Mouse (Mus musculus) forebrain, embryonic 15.5 days (tissue): ENCODE measurements at regions not wholly inside any gene's neighbourhood (a gene's known extent, or its start where the extent isn't known, plus 50 kb on each side); places are given as distances from the start of the nearest gene placed in this dataset.

Experiments used
- ATAC-seq: fragments of 200-750 bp; cut with Nextera tagmentation; replicated peaks from 2 replicates; pipeline ENCODE4 v1.8.0; 2017; ENCODE audit warnings: mild to moderate bottlenecking, moderate TSS enrichment, moderate library complexity
- H3K27ac ChIP-seq: fragments of 300-500 bp; sonication (generic); replicated peaks from 2 replicates; pipeline ENCODE4 v1.5.1; 2015; ENCODE audit warnings: mild to moderate bottlenecking, inconsistent platforms
- H3K27me3 ChIP-seq: fragments of 300-500 bp; sonication (generic); 2 replicates; pipeline ENCODE4 v1.6.1; 2015; ENCODE audit warnings: inconsistent platforms
- H3K36me3 ChIP-seq: fragments of 300-500 bp; sonication (generic); 2 replicates; pipeline ENCODE4 v1.6.1; 2015; ENCODE audit warnings: mild to moderate bottlenecking, inconsistent platforms
- H3K4me1 ChIP-seq: fragments of 300-500 bp; sonication (generic); 2 replicates; pipeline ENCODE4 v1.6.1; 2015; ENCODE audit warnings: inconsistent platforms
- H3K4me2 ChIP-seq: fragments of 300-500 bp; sonication (generic); replicated peaks from 2 replicates; pipeline ENCODE4 v1.6.1; 2015; ENCODE audit warnings: mild to moderate bottlenecking, inconsistent platforms
- H3K4me3 ChIP-seq: fragments of 300-500 bp; sonication (generic); 2 replicates; pipeline ENCODE4 v1.5.1; 2015; ENCODE audit warnings: mild to moderate bottlenecking, inconsistent platforms
- H3K9ac ChIP-seq: fragments of 300-500 bp; sonication (generic); replicated peaks from 2 replicates; pipeline ENCODE4 v1.6.1; 2015; ENCODE audit warnings: mild to moderate bottlenecking, inconsistent platforms
- H3K9me3 ChIP-seq: fragments of 300-500 bp; sonication (generic); 2 replicates; pipeline ENCODE4 v1.6.1; 2016; ENCODE audit warnings: inconsistent platforms
- WGBS: fragments of 180-500 bp; shearing (Covaris S2); methylation state at CpG from one replicate; pipeline ENCODE4 v1.1.7; 2015; ENCODE audit warnings: mixed read lengths; 5-methylcytosine and 5-hydroxymethylcytosine counted together

DNA sequence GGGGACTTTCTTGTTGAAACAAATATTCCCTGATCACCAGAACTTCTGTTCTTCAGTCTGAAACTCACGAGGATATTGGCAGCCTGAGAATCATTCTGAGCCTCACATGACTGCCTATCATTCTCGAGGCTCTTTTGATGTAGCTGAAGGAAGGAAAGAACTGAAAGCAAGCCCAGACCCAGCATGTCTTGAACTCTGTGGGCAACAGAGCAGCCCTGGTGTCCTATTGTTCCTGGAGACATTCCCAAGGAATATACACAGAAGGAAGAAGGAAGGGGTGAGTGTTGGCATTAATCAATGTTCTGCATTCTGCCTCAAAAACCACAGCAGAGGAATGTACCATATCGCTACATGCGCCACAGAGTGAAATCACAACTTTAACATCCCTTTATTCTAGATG lies 449.4 kb upstream of the Gm10306 start:
- H3K4me1 ChIP-seq: no peaks in the 10 kb centered on the region
- H3K4me2 ChIP-seq: no peak overlapping the region
- no peaks in the 10 kb centered on the region for H3K27me3 ChIP-seq
- H3K4me3 ChIP-seq: no peak overlapping the region
- no peaks in the 10 kb centered on the region for H3K36me3 ChIP-seq
- WGBS: 84% methylated on average over 4 of the region's 4 CpGs
- H3K9me3 ChIP-seq: no peaks in the 10 kb centered on the region
- H3K9ac ChIP-seq: no peak overlapping the region
- H3K27ac ChIP-seq: no peak overlapping the region
- no peak for ATAC-seq

DNA sequence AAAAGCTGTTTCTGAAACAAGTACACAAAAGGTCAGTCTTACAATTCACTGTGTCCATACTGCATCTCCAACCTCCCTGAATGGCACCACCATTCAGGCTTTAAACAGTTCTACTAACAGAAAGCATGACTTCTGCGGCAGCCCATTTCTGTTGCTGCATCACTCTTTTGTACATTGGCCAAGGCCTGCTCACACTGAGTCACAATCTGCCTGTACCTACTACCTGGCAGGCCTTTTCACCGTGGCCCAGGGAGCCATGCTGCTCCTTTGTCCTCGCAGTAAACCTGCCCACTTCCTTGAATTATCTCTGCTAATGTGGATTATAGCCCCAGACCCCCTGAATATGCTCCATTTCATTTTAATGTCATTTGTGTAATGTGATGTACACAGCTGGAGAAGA lies 439.5 kb upstream of the Gm10306 start:
- H3K36me3 ChIP-seq: no peaks in the 10 kb centered on the region
- no peaks in the 10 kb centered on the region for H3K4me1 ChIP-seq
- WGBS: 75% methylated on average over 3 of the region's 3 CpGs
- H3K4me2 ChIP-seq: no peak overlapping the region
- no peak overlapping the region for H3K27ac ChIP-seq
- H3K4me3 ChIP-seq: no peak overlapping the region
- H3K9me3 ChIP-seq: no peaks in the 10 kb centered on the region
- H3K9ac ChIP-seq: no peak overlapping the region
- no peak for ATAC-seq
- H3K27me3 ChIP-seq: no peaks in the 10 kb centered on the region

DNA sequence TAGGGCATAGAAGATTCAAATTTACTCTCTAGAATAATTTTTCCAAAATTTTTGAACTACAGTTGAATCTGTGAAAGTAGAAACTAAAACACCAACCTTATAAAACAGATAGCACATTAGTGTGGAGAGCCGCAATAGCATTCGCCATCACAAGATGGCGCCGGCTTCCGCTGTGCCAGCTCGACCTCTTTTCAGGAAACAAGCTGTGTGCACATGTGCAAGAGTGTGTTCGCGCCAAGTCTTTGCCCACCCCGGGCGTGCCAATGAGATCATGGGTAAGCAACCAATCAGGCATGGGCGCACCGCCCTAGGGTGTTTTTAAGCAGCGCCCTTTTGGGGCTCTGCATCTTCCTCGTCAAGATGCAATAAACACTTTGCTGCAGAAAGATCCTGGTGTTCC lies 432.2 kb upstream of the Gm10306 start:
- Histone ChIP-seq H3K4me2 (no peak overlapping the region), H3K27ac (no peak overlapping the region), H3K9ac (no peak overlapping the region), H3K9me3 (no peaks in the 10 kb centered on the region), H3K4me1 (no peaks in the 10 kb centered on the region), H3K27me3 (no peaks in the 10 kb centered on the region), H3K36me3 (no peaks in the 10 kb centered on the region), H3K4me3 (no peak overlapping the region)
- no peak for ATAC-seq
- 84% methylated on average over 14 of the region's 14 CpGs for WGBS

GRCm38 (mm10) chr4:94137921-94138320 lies 418.4 kb upstream of the Gm10306 start:
- Histone ChIP-seq H3K4me3 (no peak overlapping the region), H3K36me3 (no peaks in the 10 kb centered on the region), H3K27me3 (no peaks in the 10 kb centered on the region), H3K4me2 (no peak overlapping the region), H3K4me1 (no peaks in the 10 kb centered on the region), H3K9ac (no peak overlapping the region), H3K27ac (no peak overlapping the region), H3K9me3 (no peaks in the 10 kb centered on the region)
- 87% methylated on average over 2 of the region's 2 CpGs for WGBS
- ATAC-seq: no peak

GRCm38 (mm10) chr4:94144901-94145801 lies 411.2 kb upstream of the Gm10306 start:
- WGBS: 6% methylated on average over 7 of the region's 7 CpGs
- Histone ChIP-seq H3K4me2 (peak overlapping the region; percentile 20; the same call in 1 of the 2 replicates), H3K36me3 (no peaks in the 10 kb centered on the region), H3K27me3 (no peaks in the 10 kb centered on the region), H3K27ac (no peak overlapping the region), H3K4me1 (peaks cover 9% of the 10 kb centered on the region), H3K4me3 (no peak overlapping the region), H3K9me3 (no peaks in the 10 kb centered on the region), H3K9ac (no peak overlapping the region)
- ATAC-seq: peak; percentile 51

DNA sequence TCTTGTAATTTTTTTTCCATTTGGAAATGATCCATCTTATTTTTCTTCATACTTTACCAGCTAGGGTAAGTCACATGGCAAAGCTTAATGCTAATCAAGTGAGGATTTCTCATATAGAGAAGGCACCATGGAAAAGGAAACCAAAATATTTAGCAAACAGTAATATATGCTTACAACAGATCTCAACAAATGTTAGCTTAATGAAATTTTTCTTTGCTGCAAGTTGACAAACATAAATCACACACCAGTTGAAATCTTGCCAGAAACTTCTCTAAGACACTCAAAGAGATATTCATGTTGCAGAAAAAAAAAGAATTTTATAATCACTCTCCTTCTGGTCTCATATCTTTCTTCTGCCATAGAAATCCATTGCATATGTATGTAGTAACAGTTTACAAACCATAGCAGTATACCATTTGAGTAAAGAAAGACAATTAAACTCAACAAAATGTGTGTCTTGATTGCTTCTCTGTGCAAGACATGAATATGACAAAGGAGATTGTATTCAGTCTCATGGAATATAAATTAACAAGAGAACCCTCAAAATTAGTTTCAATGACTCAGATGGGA lies 408.3 kb upstream of the Gm10306 start:
- Histone ChIP-seq H3K27ac (no peak overlapping the region), H3K4me2 (no peak overlapping the region), H3K4me1 (peaks cover 9% of the 10 kb centered on the region), H3K9ac (no peak overlapping the region), H3K4me3 (no peak overlapping the region), H3K9me3 (no peaks in the 10 kb centered on the region), H3K36me3 (no peaks in the 10 kb centered on the region), H3K27me3 (no peaks in the 10 kb centered on the region)
- ATAC-seq: no peak; the same call in 1 of the 2 replicates

GRCm38 (mm10) chr4:94149056-94149455 lies 407.3 kb upstream of the Gm10306 start:
- Histone ChIP-seq H3K9me3 (no peaks in the 10 kb centered on the region), H3K4me3 (no peak overlapping the region), H3K4me1 (peaks cover 9% of the 10 kb centered on the region), H3K4me2 (no peak overlapping the region), H3K27me3 (no peaks in the 10 kb centered on the region), H3K36me3 (no peaks in the 10 kb centered on the region), H3K27ac (no peak overlapping the region), H3K9ac (no peak overlapping the region)
- ATAC-seq: no peak
- WGBS: 69% methylated on average over 3 of the region's 3 CpGs

GRCm38 (mm10) chr4:94160620-94161019 lies 395.7 kb upstream of the Gm10306 start:
- H3K27ac ChIP-seq: no peak overlapping the region
- no peaks in the 10 kb centered on the region for H3K36me3 ChIP-seq
- H3K9ac ChIP-seq: no peak overlapping the region
- H3K27me3 ChIP-seq: no peaks in the 10 kb centered on the region
- no peak overlapping the region for H3K4me3 ChIP-seq
- no peaks in the 10 kb centered on the region for H3K9me3 ChIP-seq
- H3K4me1 ChIP-seq: no peaks in the 10 kb centered on the region
- no peak for ATAC-seq
- no peak overlapping the region for H3K4me2 ChIP-seq
- 79% methylated on average over 2 of the region's 2 CpGs for WGBS

GRCm38 (mm10) chr4:94173096-94173495 lies 383.2 kb upstream of the Gm10306 start:
- Histone ChIP-seq H3K4me3 (no peak overlapping the region), H3K27ac (no peak overlapping the region), H3K9me3 (no peaks in the 10 kb centered on the region), H3K9ac (no peak overlapping the region), H3K4me2 (no peak overlapping the region), H3K27me3 (no peaks in the 10 kb centered on the region), H3K36me3 (no peaks in the 10 kb centered on the region), H3K4me1 (no peaks in the 10 kb centered on the region)
- no peak for ATAC-seq
- 93% methylated on average over 2 of the region's 2 CpGs for WGBS

- H3K9me3 ChIP-seq: no peaks in the 10 kb centered on the region
- WGBS: 50% methylated on average over 4 of the region's 4 CpGs
- H3K36me3 ChIP-seq: no peaks in the 10 kb centered on the region
- peak; percentile 57; the same call in 1 of the 2 replicates for ATAC-seq
- no peak overlapping the region for H3K4me3 ChIP-seq
- H3K27me3 ChIP-seq: no peaks in the 10 kb centered on the region
- peaks cover 16% of the 10 kb centered on the region for H3K4me1 ChIP-seq
- no peak overlapping the region for H3K4me2 ChIP-seq
- H3K9ac ChIP-seq: no peak overlapping the region
- H3K27ac ChIP-seq: no peak overlapping the region
Observed at GRCm38 (mm10) chr4:94186997-94187396, 369.3 kb upstream of the Gm10306 start.

- WGBS: 62% methylated on average over 2 of the region's 2 CpGs
Observed at GRCm38 (mm10) chr4:94188354-94188753, 368.0 kb upstream of the Gm10306 start.

GRCm38 (mm10) chr4:94188888-94189287 lies 367.5 kb upstream of the Gm10306 start:
- peak; percentile 63 for ATAC-seq
- no peak overlapping the region for H3K27ac ChIP-seq

More at GRCm38 (mm10) chr4:94188354-94188753, 368.0 kb upstream of the Gm10306 start:
- no peak overlapping the region for H3K9ac ChIP-seq
- H3K4me3 ChIP-seq: no peak overlapping the region
- H3K9me3 ChIP-seq: no peaks in the 10 kb centered on the region
- ATAC-seq: 0 out of 2 replicates have a peak, but pooled peaks have one; percentile 38
- no peaks in the 10 kb centered on the region for H3K36me3 ChIP-seq
- no peaks in the 10 kb centered on the region for H3K27me3 ChIP-seq
- peaks cover 16% of the 10 kb centered on the region for H3K4me1 ChIP-seq
- H3K27ac ChIP-seq: no peak overlapping the region
- no peak overlapping the region for H3K4me2 ChIP-seq

More at GRCm38 (mm10) chr4:94188888-94189287, 367.5 kb upstream of the Gm10306 start:
- no peaks in the 10 kb centered on the region for H3K36me3 ChIP-seq
- WGBS: 27% methylated on average over 3 of the region's 3 CpGs
- H3K4me2 ChIP-seq: no peak overlapping the region
- no peak overlapping the region for H3K9ac ChIP-seq
- H3K9me3 ChIP-seq: no peaks in the 10 kb centered on the region
- peaks cover 16% of the 10 kb centered on the region for H3K4me1 ChIP-seq
- H3K4me3 ChIP-seq: no peak overlapping the region
- H3K27me3 ChIP-seq: no peaks in the 10 kb centered on the region
